Mouse (Mus musculus) adrenal gland, adult (tissue): Measurements from ENCODE around the gene Corin.

Experiments used
- DNase-seq, 2 experiments: peaks; one replicate each; pipeline ENCODE4 v3.0.0; 2022 to 2023; ENCODE audit warnings: low spot score in 1 of 2; ENCODE audit not compliant: inconsistent age in 2 of 2

The Corin gene

DNA sequence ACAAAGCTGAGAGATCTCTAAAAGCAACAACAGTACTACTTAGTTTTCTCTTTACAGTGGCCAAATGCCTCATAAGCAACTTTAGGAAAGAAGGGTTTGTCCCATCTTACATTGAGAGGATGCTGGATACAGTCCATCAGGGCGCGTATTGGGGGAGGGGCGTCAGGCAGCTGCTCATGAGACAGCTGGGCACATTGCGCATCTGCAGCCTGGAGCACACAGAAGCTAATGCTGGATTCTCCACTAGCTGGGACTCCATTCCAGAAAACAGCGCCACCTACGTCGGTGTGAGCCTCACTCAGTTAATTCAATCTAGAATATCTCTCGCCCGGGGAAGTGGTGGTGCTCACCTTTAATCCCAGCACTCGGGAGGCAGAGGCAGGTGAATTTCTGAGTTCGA, 60.3 kb downstream of the Corin start:
- DNase-seq = no peak

- peak in 1 of 2 experiments; percentile 31 for DNase-seq
Observed at GRCm38 (mm10) chr5:72443007-72443406, 61.3 kb downstream of the Corin start.

DNA sequence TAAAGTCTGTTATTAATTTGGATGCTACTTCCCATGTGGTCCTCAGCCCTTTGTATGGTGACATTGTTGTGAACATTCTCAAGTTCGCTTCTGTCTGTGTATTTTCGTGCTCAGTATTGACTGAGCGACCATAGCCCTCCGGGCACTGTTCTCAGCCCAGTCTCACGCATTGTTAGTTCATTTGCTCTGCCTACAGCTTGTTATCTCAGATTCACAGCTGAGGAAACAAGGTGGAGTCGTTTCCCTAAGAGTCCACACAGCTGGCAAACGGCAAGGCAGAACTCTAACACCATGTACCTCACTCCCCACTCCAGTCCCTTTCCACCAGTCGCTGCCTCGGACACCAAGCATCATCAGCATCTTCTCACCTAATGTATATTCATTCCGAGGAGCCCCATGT, 63.1 kb downstream of the Corin start:
- DNase-seq = no peak

GRCm38 (mm10) chr5:72435085-72435484, 69.2 kb downstream of the Corin start:
- no peak for DNase-seq

- DNase-seq = no peak
Observed at GRCm38 (mm10) chr5:72431856-72432255, 72.4 kb downstream of the Corin start.

DNA sequence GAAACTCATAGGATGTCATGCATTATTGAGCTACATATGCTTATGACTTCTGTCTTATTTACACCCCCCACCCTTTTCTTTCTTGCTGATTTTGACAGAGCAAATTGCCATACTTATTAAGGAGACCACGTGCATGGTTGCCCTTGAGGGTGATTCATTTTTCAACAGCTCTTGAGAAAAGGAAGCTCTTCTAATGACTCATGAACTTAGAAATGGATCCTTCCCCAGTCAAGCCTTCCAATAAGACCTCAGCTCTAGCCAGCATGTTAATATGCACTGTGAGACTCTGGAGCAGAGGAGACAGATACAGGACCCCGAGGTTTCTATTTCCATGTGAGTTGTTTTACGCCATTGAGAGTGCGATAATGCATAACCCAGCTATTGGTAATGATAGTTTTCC, 76.7 kb downstream of the Corin start:
- peak in 1 of 2 experiments; percentile 27 for DNase-seq

DNA sequence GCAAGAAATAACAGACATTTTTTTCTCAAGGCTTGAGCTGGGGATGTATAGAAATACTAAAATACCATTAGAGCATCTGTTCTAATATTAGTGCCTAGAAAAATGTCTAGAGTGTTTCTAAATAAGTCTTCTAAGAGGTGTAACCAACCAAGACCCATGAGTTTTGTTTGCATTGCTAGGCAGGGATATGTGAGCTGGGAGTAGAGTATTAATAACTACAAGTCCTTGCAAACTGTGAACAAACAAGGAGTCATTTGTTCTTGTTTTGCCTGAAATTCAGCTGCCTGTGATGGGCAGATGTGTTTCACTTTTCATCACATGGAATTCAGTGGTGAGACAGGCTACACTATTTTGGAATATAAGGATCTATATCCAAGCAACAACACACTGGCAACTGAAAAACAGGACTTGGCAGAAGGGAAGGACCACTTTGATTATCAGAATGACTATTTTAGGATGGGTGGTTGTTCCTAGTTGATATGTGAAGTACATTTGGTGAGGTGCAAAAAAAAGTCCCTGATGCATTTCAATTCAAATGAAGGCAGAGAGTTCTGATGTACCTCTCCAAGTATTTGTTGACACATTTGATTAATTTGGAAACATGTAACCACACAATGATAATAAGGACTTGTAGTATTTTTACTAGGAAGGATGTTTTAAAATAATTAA, 78.8 kb downstream of the Corin start:
- no peak for DNase-seq

DNA sequence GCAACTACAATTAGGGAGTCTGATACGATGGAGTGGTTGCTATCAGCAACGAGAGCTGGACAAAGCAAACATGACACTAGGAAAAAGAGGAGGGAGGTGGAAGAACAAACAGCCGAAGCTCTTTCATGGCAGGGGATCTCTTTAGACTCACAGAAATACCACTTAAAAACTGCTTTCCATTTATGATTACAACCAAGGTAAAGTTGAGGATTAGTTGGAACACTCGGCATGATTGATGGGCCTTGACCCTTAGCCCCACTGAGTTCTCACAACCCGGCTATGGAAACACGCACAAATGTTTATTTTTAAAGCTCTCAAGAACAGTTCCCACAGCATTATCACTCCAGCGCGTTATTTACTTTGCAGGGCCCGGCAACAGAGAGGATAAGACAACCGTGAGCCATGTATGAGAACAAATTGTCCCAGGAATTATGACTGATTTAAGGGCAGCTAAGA, 92.4 kb downstream of the Corin start:
- peak; percentile 3 to 25 for DNase-seq

DNA sequence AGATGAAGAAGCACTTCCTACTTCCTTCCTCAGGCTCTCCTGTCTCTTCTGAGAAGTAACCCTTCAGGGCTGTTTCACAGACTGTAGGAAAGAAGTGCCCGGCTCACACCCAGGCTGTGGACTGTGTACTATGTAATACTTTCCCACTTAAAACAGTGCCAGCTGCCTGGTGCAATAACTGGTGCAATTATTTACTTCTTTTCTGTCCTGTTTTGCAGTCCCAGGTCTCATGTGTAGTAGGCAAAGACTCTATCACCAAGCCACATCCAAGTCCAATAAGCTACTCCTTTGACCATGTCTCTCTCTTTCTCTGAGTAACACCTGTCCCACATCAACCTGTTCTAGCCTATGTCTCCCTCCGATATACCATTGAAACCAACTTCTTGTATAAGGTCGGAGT, 93.4 kb downstream of the Corin start:
- no peak for DNase-seq

DNA sequence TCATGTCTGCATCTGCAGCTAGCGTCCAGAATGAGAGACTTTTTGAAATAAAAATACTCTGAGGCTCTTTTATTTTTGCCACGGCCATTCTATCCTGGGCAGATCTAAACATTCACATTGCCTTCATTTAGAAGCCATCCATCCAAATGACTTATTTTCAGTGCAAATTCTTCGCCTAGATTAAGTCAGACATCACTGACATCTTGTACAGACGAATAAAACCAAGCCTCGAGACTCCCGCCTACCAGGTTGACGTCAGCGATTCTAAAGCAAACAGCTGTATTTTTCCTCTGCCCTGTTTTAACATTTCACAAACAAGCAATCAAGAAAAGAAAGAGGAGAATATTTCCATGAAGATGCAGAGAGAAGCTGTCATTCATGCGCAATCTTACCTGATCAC, 100.9 kb downstream of the Corin start:
- DNase-seq = no peak

DNA sequence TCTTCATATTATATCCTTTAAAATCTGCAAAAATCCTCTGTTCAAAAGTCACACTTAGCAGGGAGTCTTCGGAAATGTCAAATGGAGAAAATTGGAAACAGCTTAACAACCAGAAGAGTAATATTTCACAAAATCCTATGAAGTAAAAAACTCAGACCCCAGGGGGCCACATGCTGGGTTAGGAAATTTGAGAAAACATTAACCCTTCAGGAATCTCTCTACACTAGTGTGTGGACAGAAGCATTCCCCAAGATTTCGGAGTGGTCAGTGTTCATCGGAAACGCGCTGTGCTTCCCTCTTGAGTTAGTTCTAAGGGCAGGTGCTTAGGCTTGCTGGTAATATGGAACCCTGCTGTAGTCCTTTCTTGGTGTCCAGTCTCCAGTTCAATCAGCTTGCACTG, 101.4 kb downstream of the Corin start:
- no peak for DNase-seq

- no peak for DNase-seq
Observed at GRCm38 (mm10) chr5:72401778-72402177, 102.5 kb downstream of the Corin start.

- no peak for DNase-seq
Observed at GRCm38 (mm10) chr5:72401251-72401650, 103.0 kb downstream of the Corin start.

DNA sequence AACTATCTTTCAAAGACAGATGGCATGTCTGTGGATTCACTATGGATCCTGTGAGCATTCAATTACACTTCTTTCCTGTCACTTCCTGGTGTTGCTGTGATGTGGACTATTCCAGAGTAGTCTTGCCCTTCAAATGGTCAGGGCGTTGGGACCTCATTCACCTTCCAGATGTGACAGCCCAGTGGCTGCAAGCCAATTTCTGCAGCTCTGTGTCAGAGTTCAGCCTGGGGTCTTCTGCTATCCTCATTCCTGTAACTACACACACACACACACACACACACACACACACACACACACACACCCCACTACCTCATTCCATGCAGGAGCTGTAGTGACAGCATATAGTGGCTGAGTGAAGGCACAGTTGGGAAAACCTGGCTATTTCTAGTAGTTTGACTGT, 122.1 kb downstream of the Corin start:
- no peak for DNase-seq

GRCm38 (mm10) chr5:72380616-72381015, 123.7 kb downstream of the Corin start:
- no peak for DNase-seq

DNA sequence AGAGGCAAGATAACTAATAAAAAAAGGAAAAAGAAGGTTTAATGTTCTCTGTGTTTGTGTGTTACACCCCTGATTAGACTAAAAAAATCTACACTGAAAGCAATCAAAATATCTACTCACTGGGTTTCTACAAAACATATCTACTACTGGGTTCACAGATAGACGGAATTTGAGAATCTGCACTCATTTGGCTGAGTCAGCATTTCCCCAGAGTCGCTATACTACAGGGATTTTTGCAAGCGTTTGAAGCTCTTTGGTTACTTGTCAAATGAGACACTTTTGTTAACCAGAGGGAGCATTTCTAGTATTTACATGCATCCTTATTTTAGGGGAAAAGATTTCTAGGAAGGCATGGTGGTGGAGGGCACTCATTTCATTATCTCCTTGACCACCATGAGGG, 136.3 kb downstream of the Corin start:
- DNase-seq = no peak

GRCm38 (mm10) chr5:72365801-72366200, 138.5 kb downstream of the Corin start:
- DNase-seq = no peak

GRCm38 (mm10) chr5:72363838-72364237, 140.4 kb downstream of the Corin start:
- DNase-seq = no peak

- no peak for DNase-seq
Observed at GRCm38 (mm10) chr5:72353746-72354145, 150.5 kb downstream of the Corin start.

DNA sequence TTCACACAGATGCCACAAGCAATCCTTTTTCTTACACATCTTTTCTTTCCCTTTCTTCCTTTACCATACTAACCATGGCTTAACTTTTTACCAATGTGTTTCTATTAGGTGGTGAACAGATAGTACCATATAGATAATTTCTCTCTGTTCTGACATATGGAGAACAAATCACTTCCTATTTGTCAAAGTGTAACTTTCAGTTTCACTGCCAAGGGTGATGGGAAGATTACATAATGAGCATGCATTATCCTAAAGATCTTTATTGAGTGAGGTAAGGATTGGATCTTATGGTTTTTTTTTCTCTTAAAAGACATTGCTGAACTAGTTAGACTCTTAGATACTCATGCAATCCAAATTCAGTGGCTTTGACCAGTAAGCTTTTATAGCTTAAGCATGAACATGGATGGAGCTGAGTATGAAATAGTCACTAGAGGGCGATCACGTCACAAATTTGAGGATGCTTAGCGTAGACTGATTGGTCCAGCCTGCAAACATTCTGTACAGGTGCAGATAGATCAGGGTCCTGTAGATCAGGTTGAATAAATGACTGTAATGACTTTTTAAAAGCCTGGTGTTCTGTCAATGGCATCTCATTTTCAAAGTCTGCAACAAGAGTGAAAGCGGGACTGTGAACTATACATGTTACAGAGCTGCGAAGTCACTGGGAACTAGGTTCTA, 154.1 kb downstream of the Corin start:
- peak; percentile 7 to 75 for DNase-seq

- no peak for DNase-seq
Observed at GRCm38 (mm10) chr5:72348591-72348990, 155.7 kb downstream of the Corin start.

DNA sequence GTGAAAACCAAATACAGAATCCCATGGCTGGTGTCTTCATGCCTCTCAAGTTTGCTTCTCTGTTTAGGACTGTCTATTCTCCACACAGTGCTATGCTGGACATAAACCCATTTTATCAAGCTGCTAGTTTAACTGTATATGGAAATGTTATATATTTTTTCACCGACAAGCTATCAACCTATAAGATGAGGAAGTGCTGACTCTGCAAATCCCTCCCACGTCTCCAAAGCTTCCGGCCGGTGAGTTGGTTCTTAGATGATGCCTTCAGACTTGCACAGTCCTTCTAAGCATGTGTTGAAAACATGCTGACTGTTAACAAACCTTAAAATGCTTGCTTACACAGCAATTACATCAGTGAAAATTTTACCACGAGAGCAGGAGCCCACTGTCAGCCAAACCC, 168.4 kb downstream of the Corin start:
- no peak for DNase-seq

DNA sequence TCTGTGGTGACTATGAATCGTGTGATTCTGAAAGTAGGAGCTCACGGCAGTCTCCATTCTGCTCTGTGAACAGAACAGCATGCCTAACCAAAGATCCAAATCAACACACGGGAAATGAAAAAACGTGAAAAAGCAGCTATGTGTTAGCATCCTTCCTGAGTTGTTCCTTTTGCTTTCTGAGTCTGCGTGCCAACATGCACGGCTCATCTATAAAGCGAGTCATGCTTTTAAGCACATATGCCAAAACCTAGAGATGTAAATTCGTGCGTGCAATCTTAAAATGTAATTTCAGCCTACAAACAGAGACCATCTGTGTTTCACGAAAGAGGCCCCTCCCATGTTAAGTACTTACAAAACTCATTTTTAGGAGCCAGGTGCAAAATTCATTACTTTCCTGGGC, 171.4 kb downstream of the Corin start:
- DNase-seq = no peak
